Mouse (Mus musculus): ENCODE data around the gene Elavl4.

DNA sequence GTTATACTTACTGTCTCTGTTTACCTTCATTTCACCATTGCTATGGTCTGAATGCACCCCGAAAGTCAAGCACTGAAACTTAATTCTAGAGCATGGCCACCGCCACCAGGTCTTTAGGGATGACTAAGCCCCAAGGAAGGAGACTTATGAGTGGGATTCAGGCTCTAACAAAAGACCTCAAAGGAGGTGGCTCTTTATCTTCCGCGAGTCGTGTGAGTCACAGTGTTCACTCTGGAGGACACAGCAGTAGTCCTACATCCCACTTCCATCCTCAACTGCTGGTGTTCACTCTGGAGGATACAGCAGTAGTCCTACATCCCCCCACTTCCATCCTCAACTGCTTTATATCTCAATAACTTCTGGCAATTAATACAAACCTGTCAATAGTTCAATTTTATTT, 151.8 kb downstream of the Elavl4 start:
- no peak for TF ChIP-seq POLR2A (IDR thresholded peaks at IDR 0.05; ENCODE audit: borderline replicate concordance, insufficient read depth, low read length)
- TF ChIP-seq CTCF (IDR thresholded peaks at IDR 0.05; ENCODE audit: borderline replicate concordance, insufficient read depth, low read depth, low read length): no peak

Measured in cerebellum, adult 2 months (tissue).